Mouse (Mus musculus): ENCODE data around the gene Kcnv2. TPM values are rescaled to one million over a fixed set of nuclear protein-coding genes. Genes with fewer than 3 reads are reported as not detected.

Kcnv2 gene
- total and polyA plus RNA-seq, 2 experiments from 2014 or later, result 0.06 to 0.55 TPM

DNA sequence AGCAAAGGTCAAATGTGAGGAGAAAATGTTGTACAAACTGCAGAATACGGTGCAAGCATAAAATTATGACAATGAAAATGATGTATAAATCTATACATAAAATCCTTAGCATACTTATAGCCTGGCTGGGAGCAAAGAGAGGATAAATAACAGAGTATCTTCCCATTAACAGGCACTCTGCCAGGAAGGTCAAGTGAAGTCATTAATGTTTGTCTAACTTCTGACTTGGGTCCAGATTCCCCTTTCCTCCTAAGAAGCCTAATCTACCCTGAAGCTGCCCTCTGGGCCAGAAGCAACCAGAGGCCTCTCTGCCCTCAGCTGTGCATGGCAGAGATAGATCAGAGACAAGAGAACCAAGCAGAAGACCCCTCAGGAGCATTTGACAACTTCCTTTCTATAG is 24.1 kb downstream of the Kcnv2 start:
- ATAC-seq (ENCODE audit: low FRiP score), result no peak

DNA sequence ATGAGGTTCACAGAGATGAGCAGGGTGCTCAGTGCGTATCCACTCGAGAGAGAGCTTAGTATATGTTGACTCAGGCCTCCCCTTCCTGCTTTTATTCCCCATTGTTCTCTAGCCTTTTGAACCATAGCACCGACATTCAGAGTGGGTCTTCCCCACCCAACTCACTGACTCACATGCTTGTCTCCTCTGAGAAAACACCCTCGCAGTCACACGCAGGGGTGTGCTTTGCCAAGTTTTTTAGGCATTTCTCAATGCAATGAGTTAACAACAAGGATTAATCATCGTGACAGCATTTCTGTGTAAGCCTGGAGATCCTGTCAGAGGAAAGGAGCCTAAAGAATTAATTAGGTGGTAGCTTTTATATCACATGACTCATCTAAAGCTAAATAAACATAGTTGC is 29.3 kb downstream of the Kcnv2 start:
- peak; percentile 30 for DNase-seq (ENCODE audit: low spot score)
- no peaks in the 10 kb centered on the region for H3K27me3 ChIP-seq (ENCODE audit: insufficient read depth, low read length)
- no peak overlapping the region for H3K9ac ChIP-seq (replicated peaks; ENCODE audit: low read length, poor library complexity, severe bottlenecking)
- no peaks in the 10 kb centered on the region for H3K9me3 ChIP-seq (ENCODE audit: low read length)
- ATAC-seq (ENCODE audit: low FRiP score), result no peak
- H3K36me3 ChIP-seq (ENCODE audit: insufficient read depth, low read length), result no peaks in the 10 kb centered on the region
- no peak for TF ChIP-seq CTCF (IDR thresholded peaks at IDR 0.05)
- WGBS, result 55% methylated on average over 6 of the region's 6 CpGs
- H3K27ac ChIP-seq (ENCODE audit: low read depth, low read length), result no peak overlapping the region
- H3K4me3 ChIP-seq (ENCODE audit: low read depth, low read length), result no peak overlapping the region
- H3K4me2 ChIP-seq (ENCODE audit: low read depth, low read length, poor library complexity, severe bottlenecking), result no peak overlapping the region
- H3K4me1 ChIP-seq (ENCODE audit: insufficient read depth, low read length), result no peaks in the 10 kb centered on the region

More for the DNA sequence above, 24.1 kb downstream of the Kcnv2 start:
- Histone ChIP-seq H3K9me3 (ENCODE audit: low read length) (no peaks in the 10 kb centered on the region), H3K4me3 (ENCODE audit: low read depth, low read length) (no peak overlapping the region), H3K27me3 (ENCODE audit: insufficient read depth, low read length) (no peaks in the 10 kb centered on the region), H3K27ac (ENCODE audit: low read depth, low read length) (no peak overlapping the region), H3K9ac (replicated peaks; ENCODE audit: low read length, poor library complexity, severe bottlenecking) (no peak overlapping the region), H3K4me1 (ENCODE audit: insufficient read depth, low read length) (no peaks in the 10 kb centered on the region), H3K36me3 (ENCODE audit: insufficient read depth, low read length) (no peaks in the 10 kb centered on the region), H3K4me2 (ENCODE audit: low read depth, low read length, poor library complexity, severe bottlenecking) (no peak overlapping the region)
- WGBS, result 93% methylated on average over 1 of the region's 1 CpGs
- no peak for DNase-seq (ENCODE audit: low spot score)
- TF ChIP-seq CTCF (IDR thresholded peaks at IDR 0.05), result no peak

DNA sequence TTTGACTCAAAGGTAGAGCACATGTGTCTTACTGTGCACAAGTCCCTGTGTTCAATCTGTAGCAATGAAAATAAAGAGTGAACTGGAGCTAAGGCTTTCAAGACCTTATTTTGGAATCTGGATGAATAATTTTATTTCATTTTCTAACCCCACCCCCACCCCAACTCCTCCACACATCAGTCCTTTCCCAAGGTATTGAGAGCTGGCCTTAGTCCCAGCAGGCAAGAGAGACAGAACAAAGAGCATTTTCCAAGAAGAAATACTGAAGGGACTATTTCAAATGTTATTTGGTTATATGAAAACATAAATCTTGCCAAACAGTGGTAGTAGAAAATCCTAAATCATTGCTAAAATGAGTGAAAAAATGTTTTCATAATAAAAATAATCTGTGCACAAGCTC is 38.0 kb downstream of the Kcnv2 start:
- H3K27ac ChIP-seq (ENCODE audit: low read depth, low read length), result no peak overlapping the region
- H3K9ac ChIP-seq (replicated peaks; ENCODE audit: low read length, poor library complexity, severe bottlenecking), result no peak overlapping the region
- no peaks in the 10 kb centered on the region for H3K36me3 ChIP-seq (ENCODE audit: insufficient read depth, low read length)
- H3K9me3 ChIP-seq (ENCODE audit: low read length), result no peaks in the 10 kb centered on the region
- no peak for TF ChIP-seq CTCF (IDR thresholded peaks at IDR 0.05)
- no peaks in the 10 kb centered on the region for H3K4me1 ChIP-seq (ENCODE audit: insufficient read depth, low read length)
- H3K4me3 ChIP-seq (ENCODE audit: low read depth, low read length), result no peak overlapping the region
- no peak for ATAC-seq (ENCODE audit: low FRiP score)
- DNase-seq (ENCODE audit: low spot score), result no peak
- no peaks in the 10 kb centered on the region for H3K27me3 ChIP-seq (ENCODE audit: insufficient read depth, low read length)
- H3K4me2 ChIP-seq (ENCODE audit: low read depth, low read length, poor library complexity, severe bottlenecking), result no peak overlapping the region

DNA sequence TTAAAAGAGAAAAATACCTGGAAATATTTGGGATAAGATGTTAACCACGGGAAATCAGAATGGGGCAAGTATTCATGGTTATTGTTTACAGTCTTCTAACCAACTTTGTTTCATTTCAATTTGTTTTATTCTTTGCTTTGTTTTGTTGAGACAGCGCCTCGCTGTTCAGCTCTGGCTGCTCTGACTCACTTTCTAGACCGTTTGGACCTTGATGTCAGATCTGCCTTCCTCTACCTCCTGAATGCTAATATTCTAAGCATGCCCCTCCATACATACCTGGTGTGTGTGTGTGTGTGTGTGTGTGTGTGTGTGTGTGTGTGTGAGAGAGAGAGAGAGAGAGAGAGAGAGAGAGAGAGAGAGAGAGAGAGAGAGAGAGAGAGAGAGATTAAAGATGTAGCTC is 41.5 kb downstream of the Kcnv2 start:
- H3K36me3 ChIP-seq (ENCODE audit: insufficient read depth, low read length), result no peaks in the 10 kb centered on the region

DNA sequence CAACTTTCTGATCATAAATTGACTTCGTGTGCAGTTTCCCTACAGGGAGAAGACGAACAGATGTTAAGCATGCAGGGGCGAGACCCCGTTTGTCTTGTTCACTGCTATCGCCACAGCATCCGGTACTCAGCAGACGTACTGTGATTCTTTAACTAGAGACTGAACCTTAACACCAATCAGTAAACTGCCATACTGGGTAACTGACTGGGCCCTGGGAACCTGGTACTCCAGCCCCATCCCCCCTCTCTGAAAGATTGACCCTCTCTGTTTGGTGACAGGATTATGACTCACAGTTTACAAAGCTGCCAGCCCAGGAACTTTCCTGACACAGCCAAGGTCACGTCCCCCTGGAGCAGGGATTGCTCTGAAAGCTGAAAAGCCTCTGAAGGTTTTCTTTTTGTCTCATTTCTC is 42.1 kb downstream of the Kcnv2 start:
- H3K27me3 ChIP-seq (ENCODE audit: insufficient read depth, low read length), result no peaks in the 10 kb centered on the region
- ATAC-seq (ENCODE audit: low FRiP score) (no peak), DNase-seq (ENCODE audit: low spot score) (peak; percentile 41)
- WGBS, result 9% methylated on average over 8 of the region's 8 CpGs
- H3K9me3 ChIP-seq (ENCODE audit: low read length), result no peaks in the 10 kb centered on the region
- no peak for TF ChIP-seq CTCF (IDR thresholded peaks at IDR 0.05)
- H3K4me1 ChIP-seq (ENCODE audit: insufficient read depth, low read length), result no peaks in the 10 kb centered on the region
- H3K9ac ChIP-seq (replicated peaks; ENCODE audit: low read length, poor library complexity, severe bottlenecking), result no peak overlapping the region
- H3K27ac ChIP-seq (ENCODE audit: low read depth, low read length), result no peak overlapping the region
- H3K36me3 ChIP-seq (ENCODE audit: insufficient read depth, low read length), result no peaks in the 10 kb centered on the region
- peak overlapping the region; percentile 39 for H3K4me2 ChIP-seq (ENCODE audit: low read depth, low read length, poor library complexity, severe bottlenecking)
- 0 out of 2 replicates have a peak overlapping the region, but pooled peaks have one; percentile 6 for H3K4me3 ChIP-seq (ENCODE audit: low read depth, low read length)

More for the DNA sequence above, 41.5 kb downstream of the Kcnv2 start:
- no peaks in the 10 kb centered on the region for H3K9me3 ChIP-seq (ENCODE audit: low read length)
- no peak for TF ChIP-seq CTCF (IDR thresholded peaks at IDR 0.05)
- DNase-seq (ENCODE audit: low spot score) (no peak), ATAC-seq (ENCODE audit: low FRiP score) (no peak)
- H3K27ac ChIP-seq (ENCODE audit: low read depth, low read length), result no peak overlapping the region
- H3K4me1 ChIP-seq (ENCODE audit: insufficient read depth, low read length), result no peaks in the 10 kb centered on the region
- H3K4me2 ChIP-seq (ENCODE audit: low read depth, low read length, poor library complexity, severe bottlenecking), result peak overlapping the region; percentile 39
- H3K9ac ChIP-seq (replicated peaks; ENCODE audit: low read length, poor library complexity, severe bottlenecking), result no peak overlapping the region
- H3K27me3 ChIP-seq (ENCODE audit: insufficient read depth, low read length), result no peaks in the 10 kb centered on the region
- WGBS, result 31% methylated on average over 4 of the region's 4 CpGs
- H3K4me3 ChIP-seq (ENCODE audit: low read depth, low read length), result no peak overlapping the region

DNA sequence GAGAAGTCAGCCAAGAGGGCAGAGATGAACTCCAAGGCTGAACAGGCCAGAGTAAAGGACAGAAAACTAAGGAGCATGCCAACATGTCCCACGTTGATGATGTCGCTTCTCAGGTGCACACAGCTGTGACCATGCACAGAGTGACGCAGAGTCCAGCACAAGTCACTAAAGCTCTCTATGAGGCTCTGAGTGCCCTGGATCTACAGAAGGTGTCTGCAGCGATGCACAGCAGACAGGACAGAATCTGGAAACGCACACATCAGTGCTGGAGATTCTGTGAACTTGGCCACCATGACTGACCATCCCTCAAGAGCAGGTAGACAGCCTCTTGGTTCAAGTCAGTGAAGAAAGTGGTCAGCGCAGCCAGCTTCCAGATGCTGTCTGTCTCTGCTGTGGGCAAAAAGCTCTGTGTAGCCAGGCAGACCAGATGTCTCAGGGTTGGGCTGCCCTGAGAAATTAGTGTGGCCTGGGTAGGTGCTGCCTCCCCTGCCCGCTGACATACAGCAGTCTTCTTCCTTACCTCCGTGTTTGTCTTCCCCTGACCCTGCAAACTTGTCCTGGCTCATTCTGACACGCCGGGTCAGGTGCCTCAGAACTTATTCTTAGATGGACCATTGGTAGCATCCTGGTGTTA is 43.8 kb downstream of the Kcnv2 start:
- 85% methylated on average over 10 of the region's 10 CpGs for WGBS
- Histone ChIP-seq H3K27ac (ENCODE audit: low read depth, low read length) (no peak overlapping the region), H3K9ac (replicated peaks; ENCODE audit: low read length, poor library complexity, severe bottlenecking) (no peak overlapping the region), H3K4me3 (ENCODE audit: low read depth, low read length) (no peak overlapping the region), H3K9me3 (ENCODE audit: low read length) (no peaks in the 10 kb centered on the region), H3K36me3 (ENCODE audit: insufficient read depth, low read length) (no peaks in the 10 kb centered on the region), H3K27me3 (ENCODE audit: insufficient read depth, low read length) (no peaks in the 10 kb centered on the region), H3K4me1 (ENCODE audit: insufficient read depth, low read length) (no peaks in the 10 kb centered on the region), H3K4me2 (ENCODE audit: low read depth, low read length, poor library complexity, severe bottlenecking) (no peak overlapping the region)
- ATAC-seq (ENCODE audit: low FRiP score) (no peak), DNase-seq (ENCODE audit: low spot score) (no peak)
- TF ChIP-seq CTCF (IDR thresholded peaks at IDR 0.05), result no peak
